Mouse (Mus musculus) midbrain, embryonic 16.5 days (tissue): ENCODE data around the gene 1700113H08Rik. TPM values are rescaled to one million over a fixed set of nuclear protein-coding genes. Genes with fewer than 3 reads are reported as not detected.

Source experiments
- ATAC-seq: fragments of 200-750 bp; cut with Nextera tagmentation; 2 replicates; pipeline ENCODE4 v1.8.0; 2017; ENCODE audit warnings: moderate TSS enrichment
- H3K27ac ChIP-seq: fragments of 300-500 bp; sonication (generic); 2 replicates; pipeline ENCODE4 v1.5.1; 2014; ENCODE audit warnings: mild to moderate bottlenecking, low read length, mixed read lengths
- H3K27me3 ChIP-seq: fragments of 300-500 bp; sonication (generic); 2 replicates; pipeline ENCODE4 v1.6.1; 2014; ENCODE audit warnings: low read depth, low read length, mixed read lengths; ENCODE audit not compliant: control insufficient read depth, insufficient read depth
- H3K36me3 ChIP-seq: fragments of 300-500 bp; sonication (generic); 2 replicates; pipeline ENCODE4 v1.6.1; 2014; ENCODE audit warnings: mild to moderate bottlenecking, low read length, moderate library complexity, mixed read lengths; ENCODE audit not compliant: control insufficient read depth, insufficient read depth
- H3K4me1 ChIP-seq: fragments of 300-500 bp; sonication (generic); 2 replicates; pipeline ENCODE4 v1.6.1; 2014; ENCODE audit warnings: mild to moderate bottlenecking, low read length, mixed read lengths; ENCODE audit not compliant: control insufficient read depth, insufficient read depth
- H3K4me2 ChIP-seq: fragments of 300-500 bp; sonication (generic); 2 replicates; pipeline ENCODE4 v1.6.1; 2014; ENCODE audit warnings: mild to moderate bottlenecking, low read length, mixed read lengths
- H3K4me3 ChIP-seq: fragments of 300-500 bp; sonication (generic); 2 replicates; pipeline ENCODE4 v1.5.1; 2014; ENCODE audit warnings: low read depth, mild to moderate bottlenecking, low read length, moderate library complexity, mixed read lengths
- H3K9ac ChIP-seq: fragments of 300-500 bp; sonication (generic); 2 replicates; pipeline ENCODE4 v1.6.1; 2014; ENCODE audit warnings: low read depth, low read length, mixed read lengths
- H3K9me3 ChIP-seq: fragments of 300-500 bp; sonication (generic); replicated peaks from 2 replicates; pipeline ENCODE4 v1.6.1; 2014; ENCODE audit warnings: mild to moderate bottlenecking, low read length, mixed read lengths; ENCODE audit not compliant: control insufficient read depth, poor library complexity, severe bottlenecking
- WGBS: fragments of 180-500 bp; shearing (Covaris S2); extraction: QIAGEN DNeasy Blood & Tissue Kit; methylation state at CpG from one replicate; pipeline ENCODE4 v1.1.7; 2014; 5-methylcytosine and 5-hydroxymethylcytosine counted together
- polyA plus RNA-seq: library from polyadenylated mRNA; unstranded; fragments of >200 nt; fragmentation: Nextera tagmentation; extraction: Ambion mirVana; gene quantifications from 2 replicates; pipeline ENCODE4 v1.2.1, GENCODE M21; 2015

Gene 1700113H08Rik
- polyA plus RNA-seq, 1 experiment from 2014 or later: 0.40 TPM

DNA sequence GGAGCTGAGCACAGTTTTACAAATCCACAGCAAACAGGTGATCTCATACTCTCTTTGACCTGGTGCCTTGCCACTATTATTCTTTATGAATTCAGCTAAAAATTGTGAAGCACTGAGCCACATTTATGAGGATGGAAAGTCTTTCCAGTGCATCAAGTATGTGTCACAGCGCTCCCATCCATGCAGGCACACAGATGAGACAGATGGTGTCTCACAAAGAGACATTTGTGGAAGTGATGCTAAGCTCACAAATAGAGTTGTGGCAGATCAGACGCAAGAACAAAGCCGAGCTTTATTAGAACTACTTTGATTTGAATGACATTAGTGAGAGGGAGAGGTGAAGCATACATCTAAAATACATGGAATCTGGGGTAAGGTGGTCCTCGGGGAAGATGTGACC is 153.2 kb downstream of the 1700113H08Rik start:
- Histone ChIP-seq H3K4me1 (no peaks in the 10 kb centered on the region), H3K9ac (no peak overlapping the region), H3K27me3 (no peaks in the 10 kb centered on the region), H3K4me2 (no peak overlapping the region), H3K36me3 (no peaks in the 10 kb centered on the region), H3K27ac (no peak overlapping the region), H3K9me3 (no peaks in the 10 kb centered on the region), H3K4me3 (no peak overlapping the region)
- ATAC-seq: no peak
- 71% methylated on average over 4 of the region's 4 CpGs for WGBS

GRCm38 (mm10) chr10:87212854-87213253 is 155.0 kb downstream of the 1700113H08Rik start:
- Histone ChIP-seq H3K27me3 (no peaks in the 10 kb centered on the region), H3K9ac (no peak overlapping the region), H3K27ac (no peak overlapping the region), H3K36me3 (no peaks in the 10 kb centered on the region), H3K4me3 (no peak overlapping the region), H3K9me3 (no peaks in the 10 kb centered on the region), H3K4me1 (no peaks in the 10 kb centered on the region), H3K4me2 (no peak overlapping the region)
- no peak for ATAC-seq
- 85% methylated on average over 2 of the region's 2 CpGs for WGBS

DNA sequence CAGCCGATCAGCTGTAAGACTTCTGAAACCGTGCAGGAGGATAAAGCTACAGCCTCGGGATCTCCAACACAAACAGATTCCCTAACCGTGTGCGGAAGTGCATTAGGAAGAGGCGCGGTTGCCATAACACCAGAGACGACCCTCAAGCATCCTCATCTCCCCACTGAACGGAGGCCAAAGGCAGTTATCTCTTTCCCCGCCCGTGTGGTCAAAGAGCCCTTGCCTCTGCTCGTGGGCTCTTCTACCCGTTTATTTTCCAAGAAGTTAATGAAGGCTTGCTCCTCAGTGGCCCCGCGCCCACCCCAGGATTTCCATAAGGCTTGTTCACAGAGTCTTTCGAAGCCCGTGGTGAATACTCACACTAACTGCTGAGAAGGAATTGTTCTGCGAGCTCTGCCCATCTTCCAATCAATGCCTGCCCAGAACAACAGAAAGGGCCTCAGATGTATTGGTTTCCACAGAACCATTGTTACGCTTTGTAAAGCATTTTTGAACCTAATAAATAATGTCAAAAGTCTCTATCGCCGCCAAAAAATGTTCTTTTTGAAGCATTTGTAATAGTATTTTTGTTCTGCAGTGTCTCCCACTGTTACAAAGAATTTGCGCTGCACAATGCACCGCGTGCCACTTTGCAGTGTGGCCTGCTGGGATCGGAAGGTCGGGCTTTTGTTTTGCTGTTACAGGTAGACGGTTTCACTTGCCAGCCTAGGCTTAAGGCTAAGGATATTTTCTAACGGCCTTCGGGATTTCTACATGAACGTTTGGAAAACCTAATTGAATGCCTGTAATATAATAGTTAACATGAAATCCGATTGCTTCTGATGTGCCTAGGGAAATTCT is 172.4 kb downstream of the 1700113H08Rik start:
- Histone ChIP-seq H3K27ac (peak overlapping the region; percentile 39; the same call in 1 of the 2 replicates), H3K27me3 (no peaks in the 10 kb centered on the region), H3K4me1 (peaks cover 9% of the 10 kb centered on the region), H3K4me3 (peak overlapping the region; percentile 9; the same call in 1 of the 2 replicates), H3K9me3 (no peaks in the 10 kb centered on the region), H3K9ac (peak overlapping the region; percentile 38), H3K36me3 (no peaks in the 10 kb centered on the region), H3K4me2 (peak overlapping the region; percentile 41)
- 12% methylated on average over 31 of the region's 31 CpGs for WGBS
- peak; percentile 82 for ATAC-seq

DNA sequence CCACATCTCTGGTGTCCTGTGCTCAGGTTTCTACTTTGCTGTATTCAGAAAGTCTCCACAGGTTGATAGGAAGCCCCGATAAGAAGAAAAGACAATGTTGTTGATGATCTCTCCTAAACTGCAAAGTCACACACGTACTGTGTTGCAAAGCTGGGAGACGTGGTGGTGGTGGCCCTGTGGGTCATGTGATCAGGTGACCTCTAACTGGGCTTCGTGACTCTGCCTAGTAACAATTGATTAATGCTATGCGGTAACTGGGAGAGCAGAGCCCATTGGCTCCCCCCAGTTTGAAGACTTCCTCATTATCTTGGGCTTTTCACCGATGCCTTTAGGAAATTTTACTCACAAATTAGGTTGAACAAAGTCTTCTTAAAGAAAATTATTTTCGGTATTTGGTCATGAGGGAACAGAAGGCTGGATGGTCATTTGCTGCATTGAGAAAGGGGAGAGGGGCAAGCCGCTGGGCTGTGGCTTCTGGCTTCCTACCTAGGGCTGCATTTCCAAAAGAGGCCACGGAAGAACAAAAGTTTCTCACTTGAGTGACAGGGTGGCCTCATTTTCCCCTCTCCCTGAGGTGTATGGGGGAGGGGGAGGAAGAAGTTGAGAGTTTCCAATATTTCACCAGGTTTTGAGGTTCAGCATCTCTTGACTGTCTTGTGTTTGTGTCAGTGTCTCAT is 181.6 kb downstream of the 1700113H08Rik start:
- no peaks in the 10 kb centered on the region for H3K9me3 ChIP-seq
- H3K27me3 ChIP-seq: no peaks in the 10 kb centered on the region
- no peak overlapping the region for H3K9ac ChIP-seq
- H3K4me3 ChIP-seq: no peak overlapping the region
- ATAC-seq: no peak
- H3K36me3 ChIP-seq: no peaks in the 10 kb centered on the region
- no peak overlapping the region for H3K27ac ChIP-seq
- no peak overlapping the region for H3K4me2 ChIP-seq
- no peaks in the 10 kb centered on the region for H3K4me1 ChIP-seq
- WGBS: 45% methylated on average over 9 of the region's 9 CpGs

- WGBS: 72% methylated on average over 3 of the region's 3 CpGs
- no peaks in the 10 kb centered on the region for H3K36me3 ChIP-seq
- H3K27ac ChIP-seq: no peak overlapping the region
- no peak overlapping the region for H3K4me2 ChIP-seq
- H3K9ac ChIP-seq: no peak overlapping the region
- H3K4me1 ChIP-seq: 0 out of 2 replicates have a peak, but pooled peaks cover 2% of the 10 kb centered on the region
- no peaks in the 10 kb centered on the region for H3K27me3 ChIP-seq
- no peaks in the 10 kb centered on the region for H3K9me3 ChIP-seq
- no peak for ATAC-seq
- H3K4me3 ChIP-seq: no peak overlapping the region
These were observed 213.9 kb downstream of the 1700113H08Rik start for GRCm38 (mm10) chr10:87271724-87272123.

GRCm38 (mm10) chr10:87272133-87272622 is 214.3 kb downstream of the 1700113H08Rik start:
- H3K36me3 ChIP-seq: no peaks in the 10 kb centered on the region
- 50% methylated on average over 8 of the region's 8 CpGs for WGBS
- H3K9me3 ChIP-seq: no peaks in the 10 kb centered on the region
- no peak overlapping the region for H3K27ac ChIP-seq
- no peak overlapping the region for H3K4me2 ChIP-seq
- 0 out of 2 replicates have a peak, but pooled peaks cover 2% of the 10 kb centered on the region for H3K4me1 ChIP-seq
- no peak overlapping the region for H3K4me3 ChIP-seq
- ATAC-seq: no peak
- no peaks in the 10 kb centered on the region for H3K27me3 ChIP-seq
- H3K9ac ChIP-seq: no peak overlapping the region

DNA sequence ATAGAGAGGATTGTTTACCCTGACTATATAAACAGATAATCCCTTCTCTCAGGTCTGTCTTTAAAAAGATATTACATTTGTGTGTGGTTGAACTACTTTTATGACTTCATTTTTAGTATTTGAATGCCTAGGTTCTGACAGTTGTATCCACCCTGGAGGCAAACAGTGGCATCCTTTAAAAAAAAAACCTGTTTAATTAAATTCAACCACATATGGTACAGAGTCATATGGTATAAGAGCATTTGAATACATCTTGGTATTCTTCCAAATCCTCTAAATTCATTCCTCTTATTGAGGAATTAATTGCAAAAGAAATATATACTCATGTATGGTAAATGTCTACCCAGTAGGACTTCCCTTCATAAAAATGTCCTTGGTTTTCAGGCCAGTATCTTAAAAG is 217.2 kb downstream of the 1700113H08Rik start:
- no peak overlapping the region for H3K4me2 ChIP-seq
- H3K36me3 ChIP-seq: no peaks in the 10 kb centered on the region
- H3K4me3 ChIP-seq: no peak overlapping the region
- H3K27ac ChIP-seq: no peak overlapping the region
- H3K9ac ChIP-seq: no peak overlapping the region
- H3K4me1 ChIP-seq: 0 out of 2 replicates have a peak, but pooled peaks cover 2% of the 10 kb centered on the region
- no peaks in the 10 kb centered on the region for H3K27me3 ChIP-seq
- no peaks in the 10 kb centered on the region for H3K9me3 ChIP-seq
- ATAC-seq: no peak
